11 mouse cellular contexts compared by ENCODE assay signal in genomic region chr9:14058592-14059227, GRCm38 (mm10).
DNase-seq lines count a peak whose midpoint lies in the region; ATAC-seq and TF ChIP-seq lines count a peak whose summit lies in the region.
"Had no signal": no experiment of that assay in that cellular context is flagged by ENCODE, and none has a peak within 500 bp of the region (broad histone marks: within the 10 kb centered on the region; RNA-seq: fewer than 3 reads in every experiment).

No protein-coding gene starts in this region.

- no peak for TF ChIP-seq POLR2A in embryonic fibroblast, embryonic 13.5 days (IDR thresholded peaks at IDR 0.05; ENCODE audit: low read depth, low read length)

- peak overlapping the region; percentile 4; the same call in 1 of the 2 replicates for H3K27ac ChIP-seq in hindbrain, postnatal 0 days
- H3K27ac ChIP-seq in hindbrain, embryonic 10.5 days = no peak overlapping the region
- 0 out of 2 replicates have a peak overlapping the region, but pooled peaks have one; percentile 62 for H3K27ac ChIP-seq in embryonic fibroblast, embryonic 13.5 days (ENCODE audit: insufficient read depth, low read length)
- H3K27ac ChIP-seq in midbrain, embryonic 16.5 days (ENCODE audit: low read length) = peak overlapping the region; percentile 52
- H3K27ac ChIP-seq: intestine, embryonic 15.5 days had no signal

- peak; percentile 20 for DNase-seq in hindbrain, postnatal 0 days (ENCODE audit: low spot score)
- DNase-seq in hindbrain, embryonic 10.5 days (ENCODE audit: low spot score) = no peak
- peak; percentile 41 for DNase-seq in adrenal gland, postnatal 14 days
- no peak for DNase-seq in cerebellum, adult 18-20 months
- DNase-seq in thymus, postnatal 14 days = no peak
- DNase-seq: liver had no signal

- no peak for ATAC-seq in hindbrain, postnatal 0 days
- ATAC-seq in midbrain, embryonic 16.5 days = peak; percentile 84
- ATAC-seq: Patski had no signal

- no peak overlapping the region for H3K9ac ChIP-seq in hindbrain, postnatal 0 days (replicated peaks; ENCODE audit: low read length)
- H3K9ac ChIP-seq in midbrain, embryonic 16.5 days (ENCODE audit: low read depth, low read length) = no peak overlapping the region
- H3K9ac ChIP-seq: intestine, embryonic 15.5 days had no signal

- TF ChIP-seq CTCF in hindbrain, postnatal 0 days (IDR thresholded peaks at IDR 0.05; ENCODE audit: low read depth) = no peak
- TF ChIP-seq CTCF in embryonic fibroblast, embryonic 13.5 days (IDR thresholded peaks at IDR 0.05; ENCODE audit: borderline replicate concordance, insufficient read depth, low read length) = no peak

- no peak overlapping the region for H3K4me3 ChIP-seq in hindbrain, postnatal 0 days (ENCODE audit: low read length)
- no peak overlapping the region for H3K4me3 ChIP-seq in hindbrain, embryonic 10.5 days
- no peak overlapping the region for H3K4me3 ChIP-seq in embryonic fibroblast, embryonic 13.5 days (ENCODE audit: insufficient read depth, low read length)
- H3K4me3 ChIP-seq in midbrain, embryonic 16.5 days (ENCODE audit: low read depth, low read length) = no peak overlapping the region
- H3K4me3 ChIP-seq: erythroblast, embryonic 14.5 days; intestine, embryonic 15.5 days had no signal

- no peaks in the 10 kb centered on the region for H3K27me3 ChIP-seq in hindbrain, postnatal 0 days (ENCODE audit: insufficient read depth, low read length)
- no peaks in the 10 kb centered on the region for H3K27me3 ChIP-seq in hindbrain, embryonic 10.5 days (ENCODE audit: insufficient read depth, poor library complexity, severe bottlenecking)
- H3K27me3 ChIP-seq in midbrain, embryonic 16.5 days (ENCODE audit: control insufficient read depth, insufficient read depth, low read depth, low read length) = no peaks in the 10 kb centered on the region
- H3K27me3 ChIP-seq: intestine, embryonic 15.5 days; Patski had no signal

- WGBS in hindbrain, postnatal 0 days = 19% methylated on average over 5 of the region's 5 CpGs
- 37% methylated on average over 5 of the region's 5 CpGs for WGBS in hindbrain, embryonic 10.5 days
- 9% methylated on average over 5 of the region's 5 CpGs for WGBS in midbrain, embryonic 16.5 days

- no peaks in the 10 kb centered on the region for H3K9me3 ChIP-seq in hindbrain, postnatal 0 days (ENCODE audit: low read length)
- no peaks in the 10 kb centered on the region for H3K9me3 ChIP-seq in hindbrain, embryonic 10.5 days
- no peaks in the 10 kb centered on the region for H3K9me3 ChIP-seq in midbrain, embryonic 16.5 days (replicated peaks; ENCODE audit: control insufficient read depth, low read length, poor library complexity, severe bottlenecking)
- H3K9me3 ChIP-seq: intestine, embryonic 15.5 days had no signal

- no peak overlapping the region for H3K4me2 ChIP-seq in hindbrain, postnatal 0 days (ENCODE audit: low read depth, low read length)
- no peak overlapping the region for H3K4me2 ChIP-seq in midbrain, embryonic 16.5 days (ENCODE audit: low read length)
- H3K4me2 ChIP-seq: intestine, embryonic 15.5 days had no signal

- H3K4me1 ChIP-seq in hindbrain, postnatal 0 days (ENCODE audit: insufficient read depth, low read length) = no peaks in the 10 kb centered on the region
- peaks cover 11% of the 10 kb centered on the region for H3K4me1 ChIP-seq in hindbrain, embryonic 10.5 days (replicated peaks)
- H3K4me1 ChIP-seq in embryonic fibroblast, embryonic 13.5 days (ENCODE audit: control insufficient read depth, insufficient read depth, low read length) = peaks cover 15% of the 10 kb centered on the region
- H3K4me1 ChIP-seq in midbrain, embryonic 16.5 days (ENCODE audit: control insufficient read depth, insufficient read depth, low read length) = peaks cover 17% of the 10 kb centered on the region

- no peaks in the 10 kb centered on the region for H3K36me3 ChIP-seq in hindbrain, postnatal 0 days (ENCODE audit: insufficient read depth, low read length)
- H3K36me3 ChIP-seq in hindbrain, embryonic 10.5 days = no peaks in the 10 kb centered on the region
- H3K36me3 ChIP-seq in midbrain, embryonic 16.5 days (ENCODE audit: control insufficient read depth, insufficient read depth, low read length) = no peaks in the 10 kb centered on the region
- H3K36me3 ChIP-seq: intestine, embryonic 15.5 days had no signal

Comparison
In these comparisons a context has a peak if more than half of its experiments do, and no peak if none do; other contexts are left out.
1. DNase-seq: peak in hindbrain, postnatal 0 days (single experiment) and adrenal gland, postnatal 14 days (single experiment); none in hindbrain, embryonic 10.5 days (single experiment), cerebellum, adult 18-20 months (0 of 2) and thymus, postnatal 14 days (single experiment).